Mouse (Mus musculus) lung, postnatal 10 days (tissue): ENCODE results near the gene Sbno1.
A peak's percentile ranks its signal among the peaks of the same experiment; 100 is the strongest.
"Not testable (repeated sequence)": the region's sequence is repeated elsewhere in the genome, so short reads cannot be mapped to it uniquely, and the experiment has no call there.

Experiments used
- DNase-seq: peaks from one replicate; pipeline ENCODE4 v3.0.0; 2021

Sbno1 gene

DNA sequence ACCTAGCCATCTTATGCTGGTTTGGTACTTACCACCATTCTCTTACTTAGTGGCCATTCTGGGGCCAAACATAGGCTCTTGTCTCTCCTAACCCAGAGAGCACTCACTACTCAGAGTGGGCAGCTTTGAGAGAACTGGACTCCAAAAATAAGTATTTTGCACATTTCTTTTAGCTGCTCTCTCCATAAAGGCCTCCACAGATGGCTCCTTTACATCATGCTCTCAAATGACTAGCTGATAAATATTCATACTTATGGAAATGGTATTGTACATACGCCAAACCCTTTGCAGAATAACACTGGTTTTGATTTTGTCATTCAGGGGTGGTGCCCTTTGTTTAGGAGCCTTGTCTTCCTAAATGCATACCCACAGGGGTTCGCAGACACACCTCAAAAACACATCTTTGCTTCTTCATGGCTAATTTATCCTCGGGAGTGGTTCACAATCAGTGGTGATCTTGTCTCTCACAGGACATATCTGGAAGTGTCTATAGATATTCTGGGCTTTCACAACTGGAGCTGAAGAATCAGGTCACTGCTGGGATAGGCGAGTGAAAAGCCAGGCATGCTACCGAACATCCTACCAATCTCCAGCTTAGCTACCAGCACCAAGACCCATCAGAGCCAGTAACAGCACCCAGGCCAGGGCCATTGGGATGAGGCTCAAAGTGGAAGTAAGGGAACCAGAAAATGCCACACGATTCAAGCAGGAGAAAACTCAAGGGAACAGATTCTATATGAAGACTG, 61.5 kb downstream of the Sbno1 start:
- no peak for DNase-seq

GRCm38 (mm10) chr5:124362982-124363381, 62.8 kb downstream of the Sbno1 start, which contains the start of gene Cdk2ap1:
Gene Cdk2ap1, minus strand, starts transcription at chr5:124363082.
- DNase-seq: not testable (repeated sequence)

DNA sequence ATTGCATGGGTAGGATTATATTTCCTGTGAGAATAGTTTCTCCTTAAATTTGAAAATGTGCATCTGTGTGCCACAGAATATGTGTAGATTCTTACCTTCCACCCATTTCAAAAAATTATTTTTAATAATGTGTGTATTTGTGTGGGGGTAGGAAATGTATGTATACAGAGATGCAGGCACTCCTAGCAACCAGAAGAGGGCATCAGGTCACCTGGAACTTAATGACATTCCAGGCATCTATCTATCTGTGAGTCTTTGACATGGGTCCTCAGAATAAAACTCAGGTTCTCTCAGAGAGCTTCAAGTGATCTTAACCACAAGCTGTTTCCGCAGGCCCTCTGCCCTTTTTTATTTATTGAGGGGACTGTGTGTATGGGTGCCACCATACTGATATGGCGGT, 66.2 kb downstream of the Sbno1 start:
- DNase-seq: no peak

GRCm38 (mm10) chr5:124356695-124357094, 69.1 kb downstream of the Sbno1 start:
- no peak for DNase-seq

GRCm38 (mm10) chr5:124355425-124355959, 70.3 kb downstream of the Sbno1 start:
- DNase-seq: no peak

- peak; percentile 57 for DNase-seq
Measured at GRCm38 (mm10) chr5:124354574-124355424, 71.0 kb downstream of the Sbno1 start.

GRCm38 (mm10) chr5:124353726-124354547, 71.9 kb downstream of the Sbno1 start:
- DNase-seq: peak; percentile 83

DNA sequence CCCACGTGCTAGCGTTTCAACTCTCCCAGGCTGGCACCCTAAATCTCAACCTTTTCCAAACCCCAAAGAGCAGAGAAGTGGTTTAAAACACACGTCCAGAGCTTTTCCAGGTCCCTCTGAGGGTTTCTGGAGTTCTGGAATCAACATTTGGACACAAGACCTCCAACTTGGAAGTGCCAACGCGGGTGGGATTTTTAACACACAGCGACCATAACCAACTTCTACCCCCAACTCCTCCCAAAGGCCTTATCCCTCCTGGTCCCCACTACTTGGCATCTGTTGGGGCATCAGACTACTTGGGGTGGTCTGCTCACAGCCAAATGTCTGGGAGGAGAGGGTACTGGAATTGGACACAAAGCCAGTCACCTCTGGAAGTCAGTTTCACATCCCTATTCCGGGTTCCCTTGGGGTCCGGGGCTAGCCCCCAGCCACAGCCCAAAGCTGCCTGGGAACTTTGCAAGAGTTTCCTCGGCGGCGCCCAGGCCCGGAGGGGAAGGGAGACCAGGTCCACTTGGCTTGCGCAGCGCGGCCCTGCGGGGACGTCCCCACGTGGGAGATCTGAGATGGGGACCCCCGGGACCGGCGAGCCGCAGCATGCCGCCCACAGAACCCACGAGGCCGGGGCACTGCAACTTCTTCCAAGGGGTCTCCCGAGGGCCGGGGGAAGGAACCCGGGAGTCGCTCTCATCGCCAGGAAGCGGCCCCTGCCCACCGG, 72.6 kb downstream of the Sbno1 start:
- peak; percentile 47 for DNase-seq

DNA sequence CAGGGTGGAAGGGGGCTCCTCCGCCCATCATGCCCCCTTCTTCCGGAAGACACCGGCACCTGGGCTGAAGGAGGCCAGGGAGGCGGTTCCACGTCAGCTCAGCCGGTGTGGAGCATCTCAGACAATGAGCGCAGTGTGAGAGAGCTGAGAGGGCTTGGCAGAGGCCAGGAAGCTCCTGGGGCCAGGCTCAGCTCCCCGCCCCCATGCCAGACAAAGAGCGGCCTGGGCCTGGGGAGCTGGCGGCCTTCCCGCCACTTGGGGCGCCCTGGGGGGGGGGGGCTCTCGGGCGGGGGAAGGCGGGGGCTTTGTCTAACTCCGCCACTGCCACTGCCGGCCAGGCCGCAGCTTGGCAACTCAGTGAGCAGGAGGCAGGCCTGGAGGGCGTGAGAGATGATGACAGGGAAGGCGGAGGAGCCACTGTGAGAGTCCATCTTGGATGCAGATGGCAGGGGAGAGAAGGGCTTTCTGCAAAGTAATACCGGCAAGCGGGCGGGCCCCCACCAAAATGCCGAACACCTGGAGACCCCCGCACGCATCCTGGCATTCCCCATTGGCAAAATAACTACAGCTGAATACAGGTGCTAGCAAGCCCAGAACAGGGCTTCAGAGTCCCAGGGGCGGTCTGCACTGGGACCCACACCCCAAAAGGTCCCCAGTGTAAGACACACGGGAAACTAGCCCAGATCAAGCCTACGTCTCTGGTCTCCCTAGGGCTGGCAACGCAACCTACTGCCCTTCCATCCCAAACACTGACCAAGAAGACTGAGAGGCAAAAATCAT, 73.5 kb downstream of the Sbno1 start:
- DNase-seq: peak; percentile 93

DNA sequence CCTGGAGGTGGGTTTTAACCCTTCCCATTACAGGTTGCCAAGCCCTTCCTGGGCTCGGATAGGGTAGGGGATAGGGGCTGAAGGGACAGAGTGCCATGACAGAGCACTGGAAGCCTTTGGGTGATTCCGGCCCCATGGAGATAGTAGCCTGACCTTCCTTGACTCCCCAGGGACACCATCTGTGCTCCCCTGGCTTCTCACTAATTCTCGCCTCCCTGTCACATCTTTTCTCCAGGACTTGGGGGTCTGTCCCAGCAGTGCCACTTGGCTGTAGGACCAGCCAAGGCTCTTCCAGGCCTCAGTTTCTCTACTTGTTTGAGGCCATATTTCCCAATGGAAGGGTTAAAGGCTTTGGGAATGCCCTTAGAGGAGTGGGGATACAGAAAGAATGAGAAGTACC, 74.2 kb downstream of the Sbno1 start:
- no peak for DNase-seq

- DNase-seq: peak; percentile 87
Measured at GRCm38 (mm10) chr5:124351111-124351560, 74.7 kb downstream of the Sbno1 start.

- DNase-seq: no peak
Measured at GRCm38 (mm10) chr5:124350350-124350749, 75.5 kb downstream of the Sbno1 start.

GRCm38 (mm10) chr5:124349196-124349595, 76.6 kb downstream of the Sbno1 start:
- no peak for DNase-seq

GRCm38 (mm10) chr5:124342897-124343296, 82.9 kb downstream of the Sbno1 start:
- no peak for DNase-seq

- peak; percentile 61 for DNase-seq
Measured at GRCm38 (mm10) chr5:124341753-124342339, 84.0 kb downstream of the Sbno1 start.

- no peak for DNase-seq
Measured at GRCm38 (mm10) chr5:124338791-124339190, 87.0 kb downstream of the Sbno1 start.

- DNase-seq: peak; percentile 81
Measured at GRCm38 (mm10) chr5:124337909-124338308, 87.9 kb downstream of the Sbno1 start.

DNA sequence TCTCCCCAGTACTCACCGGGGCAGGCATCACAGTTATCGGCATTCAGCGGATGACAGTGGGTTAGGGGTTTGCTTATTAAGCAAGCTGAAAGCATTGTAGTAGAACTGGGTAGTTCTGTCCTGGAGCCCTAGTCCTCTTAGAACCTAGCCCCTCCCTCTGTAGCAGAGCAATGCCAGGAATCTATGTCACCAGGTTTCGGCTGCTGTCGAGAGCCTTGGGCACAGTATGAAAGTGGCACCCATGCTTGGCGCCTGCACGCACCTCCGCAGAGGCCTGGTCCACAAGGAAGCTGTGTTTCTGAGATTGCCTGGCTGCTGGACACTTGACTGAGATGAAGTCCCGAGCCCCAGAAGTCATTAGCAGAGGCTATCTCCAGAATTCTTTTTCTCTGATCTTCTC, 88.7 kb downstream of the Sbno1 start:
- DNase-seq: no peak

DNA sequence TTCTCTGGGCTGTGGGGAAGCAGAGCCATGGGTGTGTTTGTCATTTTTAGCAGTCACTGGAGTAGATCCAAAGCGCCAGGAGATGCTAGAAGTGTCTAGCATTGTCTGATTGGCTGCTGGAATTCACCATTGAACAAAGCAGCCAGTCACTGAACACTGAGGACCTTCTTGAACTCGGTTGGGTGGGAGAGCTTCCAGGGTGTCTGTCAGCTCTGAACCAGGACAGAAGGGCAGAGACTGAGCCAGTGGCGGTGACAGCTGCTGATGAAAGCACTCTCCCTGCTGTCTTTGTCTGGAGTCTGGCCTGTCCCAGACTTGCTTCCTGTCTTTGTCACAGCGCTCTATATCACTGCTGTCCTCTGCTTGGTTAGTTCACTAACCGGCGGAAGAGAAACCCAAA, 91.4 kb downstream of the Sbno1 start:
- peak; percentile 89 for DNase-seq

DNA sequence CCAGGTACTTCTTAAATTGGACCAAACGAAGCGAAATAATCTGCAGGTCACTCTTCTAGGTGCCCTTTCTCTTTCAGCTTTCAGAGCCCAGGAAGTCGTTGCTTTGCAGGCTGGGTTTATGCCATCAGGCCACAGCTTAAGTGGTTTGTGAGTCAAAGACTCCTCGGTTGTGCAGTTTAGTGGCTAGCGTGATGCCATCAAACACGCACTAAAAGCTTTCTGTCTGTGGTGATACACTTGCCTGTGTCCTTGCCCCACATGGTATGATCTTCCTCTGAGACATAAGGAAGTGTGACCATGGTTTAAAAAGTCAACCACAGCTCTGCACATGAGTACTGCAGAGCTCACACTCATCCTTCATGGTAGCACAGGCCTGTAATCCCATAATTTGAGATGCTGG, 95.7 kb downstream of the Sbno1 start:
- DNase-seq: no peak
